Mouse (Mus musculus): ENCODE measurements around the gene Wfs1.
"Not testable (repeated sequence)": the region's sequence is repeated elsewhere in the genome, so short reads cannot be mapped to it uniquely, and the experiment has no call there.

Wfs1 gene

GRCm38 (mm10) chr5:36988781-36989624 is at the start of gene Wfs1:
Wfs1 (minus strand) TSS chr5:36989205.
- DNase-seq (ENCODE audit: low spot score) = peak; percentile 96

DNA sequence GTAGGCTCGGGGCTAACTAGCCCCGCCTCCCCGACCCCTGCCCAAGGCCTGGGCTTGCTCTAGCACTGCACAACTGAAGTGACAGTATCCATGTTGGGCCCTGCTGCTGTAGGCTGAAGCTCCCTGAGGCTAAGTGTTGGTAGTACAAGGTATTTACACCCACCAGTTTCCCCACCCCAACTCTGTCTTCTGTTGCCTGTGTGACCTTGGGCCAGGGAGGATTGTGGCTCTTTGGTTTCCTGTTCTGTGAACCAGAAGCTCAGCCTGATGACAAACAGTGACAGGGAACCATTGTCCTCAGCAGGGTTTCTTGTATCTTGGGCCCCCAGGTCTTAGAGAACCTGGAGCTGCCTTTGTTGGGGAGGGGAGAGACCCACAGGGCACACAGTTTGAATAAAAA is 47.9 kb upstream of the Wfs1 start:
- no peak for DNase-seq (ENCODE audit: low spot score)

GRCm38 (mm10) chr5:37035896-37036295 is 46.9 kb upstream of the Wfs1 start:
- DNase-seq (ENCODE audit: low spot score) = no peak

- DNase-seq (ENCODE audit: low spot score) = no peak
Observed at GRCm38 (mm10) chr5:37035192-37035591, 46.2 kb upstream of the Wfs1 start.

- DNase-seq (ENCODE audit: low spot score) = no peak
Observed at GRCm38 (mm10) chr5:37030753-37031152, 41.7 kb upstream of the Wfs1 start.

DNA sequence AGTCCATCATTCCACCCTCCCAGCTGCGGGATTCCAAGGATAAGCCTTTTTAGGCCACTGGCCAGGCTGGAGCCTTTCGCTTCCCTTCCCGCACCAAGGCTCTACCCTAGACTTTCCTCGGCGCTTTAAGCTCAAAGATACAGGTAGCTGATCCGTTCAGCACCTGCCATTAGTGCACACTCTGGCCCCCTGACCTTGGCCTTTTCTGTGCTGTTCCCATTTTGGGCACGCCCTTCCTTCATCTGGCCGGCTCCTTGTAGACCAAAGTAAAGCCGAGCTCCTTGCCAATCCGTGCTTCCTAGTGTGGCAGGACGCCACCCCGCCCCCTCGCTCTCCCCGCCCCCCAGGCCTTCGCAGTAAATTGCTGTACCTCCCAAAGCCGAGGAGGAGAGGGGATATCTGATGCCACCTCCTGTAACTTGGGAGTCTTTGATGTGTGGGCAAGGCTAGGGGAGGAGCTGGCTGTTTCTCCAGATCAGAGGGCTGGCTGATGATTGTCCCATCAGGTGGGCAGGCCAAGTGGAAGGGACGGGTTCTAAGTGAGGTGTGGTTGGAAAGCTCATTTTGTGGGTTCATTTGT is 40.4 kb upstream of the Wfs1 start:
- DNase-seq (ENCODE audit: low spot score) = no peak

DNA sequence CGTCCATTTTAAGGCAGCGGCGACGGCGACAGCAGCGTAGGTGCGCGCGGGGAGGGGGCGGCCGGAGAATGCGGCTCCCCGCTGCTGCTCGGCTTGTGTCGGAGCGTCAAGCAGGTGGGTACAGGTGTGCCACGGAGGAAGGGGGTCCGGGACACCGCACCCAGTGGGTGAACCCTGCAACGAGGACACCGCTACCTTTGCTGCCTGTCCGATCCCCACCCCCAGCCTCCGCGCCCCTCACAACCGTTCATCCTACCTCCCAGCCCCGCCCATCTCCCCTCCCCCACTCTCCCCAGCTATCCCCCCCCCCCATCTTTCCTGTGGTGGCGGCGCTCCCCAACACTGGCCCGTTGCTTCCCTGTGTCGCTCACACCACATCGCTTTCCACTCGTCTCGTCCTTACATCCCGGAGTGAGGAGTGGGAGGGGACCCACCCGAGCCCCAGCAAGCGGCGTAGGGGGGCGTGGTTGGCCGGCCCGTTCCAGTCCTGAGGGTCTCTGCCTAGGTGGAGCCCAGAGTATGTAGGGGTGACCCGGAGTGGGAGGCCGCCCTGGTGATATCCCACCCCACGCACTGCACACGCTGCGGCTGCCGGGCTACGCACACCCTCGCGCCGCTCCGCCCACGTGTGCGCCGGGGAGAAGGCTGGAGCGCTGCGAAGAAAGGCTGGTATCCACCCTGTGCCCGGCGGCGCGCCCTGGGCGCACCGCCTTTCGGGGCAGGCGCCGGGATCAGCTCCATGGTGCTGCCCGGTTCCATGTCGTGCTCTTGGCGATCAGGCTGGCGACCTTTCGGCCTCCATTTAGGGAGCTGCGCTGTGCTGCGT is 39.7 kb upstream of the Wfs1 start:
- DNase-seq (ENCODE audit: low spot score) = no peak

DNA sequence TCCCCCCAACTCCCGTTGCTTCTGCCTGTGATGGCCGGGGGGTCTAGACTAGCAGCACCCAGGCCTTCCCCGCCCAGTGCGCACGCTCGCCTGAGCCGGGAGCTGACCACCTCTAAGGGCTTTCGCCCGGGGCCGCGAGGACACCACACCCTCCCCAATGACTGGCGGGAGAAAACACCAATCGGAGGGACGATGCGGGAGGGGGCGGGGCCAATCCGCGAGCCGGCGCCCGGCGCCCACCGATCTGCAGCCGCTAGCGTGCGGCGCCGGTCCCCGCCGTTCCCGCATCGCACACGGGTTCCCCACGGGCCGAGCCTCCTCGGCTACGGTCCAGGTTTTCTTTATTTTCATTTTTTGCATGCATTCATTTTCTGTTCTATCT is 39.1 kb upstream of the Wfs1 start:
- DNase-seq (ENCODE audit: low spot score) = peak; percentile 74

- DNase-seq (ENCODE audit: low spot score) = no peak
Observed at GRCm38 (mm10) chr5:37027701-37028100, 38.7 kb upstream of the Wfs1 start.

DNA sequence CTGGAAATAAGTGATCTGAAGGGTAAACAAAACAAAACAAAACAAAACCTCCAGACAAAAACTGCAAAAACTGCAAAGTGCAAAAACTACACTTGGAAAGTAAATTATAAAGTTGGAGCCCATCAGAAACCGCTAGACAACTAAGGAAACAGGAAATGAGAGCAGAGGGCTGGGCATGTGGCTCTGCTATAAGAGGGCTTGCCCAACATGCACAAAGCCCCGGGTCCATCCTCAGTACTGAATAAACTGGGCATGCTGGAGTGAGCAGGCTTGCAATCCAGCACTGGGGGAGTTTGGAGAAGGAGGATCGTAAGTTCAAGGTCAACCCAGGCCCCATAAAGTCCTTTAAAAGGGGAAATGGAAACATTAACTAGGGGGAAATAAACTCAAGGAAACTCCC is 28.2 kb upstream of the Wfs1 start:
- no peak for DNase-seq (ENCODE audit: low spot score)

- DNase-seq (ENCODE audit: low spot score) = peak; percentile 63
Observed at GRCm38 (mm10) chr5:37015612-37016310, 26.8 kb upstream of the Wfs1 start.

DNA sequence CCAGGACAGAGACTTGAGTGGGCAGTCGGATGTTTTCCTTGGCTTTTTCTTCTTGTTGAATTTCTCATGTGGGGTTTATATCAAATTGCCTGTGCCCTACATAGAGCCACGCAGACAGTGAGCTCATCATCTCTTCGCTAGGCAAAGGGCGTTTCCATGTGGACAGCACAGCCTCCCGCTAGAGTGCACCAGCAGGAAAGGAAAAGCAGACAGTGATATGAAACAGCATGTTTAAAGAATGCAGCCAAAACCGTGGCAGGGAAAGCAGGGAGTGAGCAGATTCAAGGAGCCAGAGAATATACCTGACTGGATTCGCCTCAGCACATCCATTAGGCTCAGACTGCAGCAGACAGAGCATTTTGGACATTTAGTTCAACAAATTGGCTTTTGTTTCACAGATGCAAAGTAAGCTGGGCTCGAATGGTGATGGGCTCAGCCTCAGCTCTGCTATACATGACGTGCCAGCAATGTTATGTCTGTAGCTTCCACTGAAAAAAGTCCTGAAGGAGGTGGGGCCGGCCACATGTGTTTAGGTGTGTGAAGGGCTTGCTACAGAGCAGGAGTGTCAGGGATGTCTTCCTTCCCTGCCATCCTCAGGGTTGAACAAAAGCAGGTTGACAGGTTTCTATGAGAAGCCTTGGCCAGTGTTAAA is 21.8 kb upstream of the Wfs1 start:
- no peak for DNase-seq (ENCODE audit: low spot score)

GRCm38 (mm10) chr5:37009761-37010160 is 20.8 kb upstream of the Wfs1 start:
- not testable (repeated sequence) for DNase-seq (ENCODE audit: low spot score)

DNA sequence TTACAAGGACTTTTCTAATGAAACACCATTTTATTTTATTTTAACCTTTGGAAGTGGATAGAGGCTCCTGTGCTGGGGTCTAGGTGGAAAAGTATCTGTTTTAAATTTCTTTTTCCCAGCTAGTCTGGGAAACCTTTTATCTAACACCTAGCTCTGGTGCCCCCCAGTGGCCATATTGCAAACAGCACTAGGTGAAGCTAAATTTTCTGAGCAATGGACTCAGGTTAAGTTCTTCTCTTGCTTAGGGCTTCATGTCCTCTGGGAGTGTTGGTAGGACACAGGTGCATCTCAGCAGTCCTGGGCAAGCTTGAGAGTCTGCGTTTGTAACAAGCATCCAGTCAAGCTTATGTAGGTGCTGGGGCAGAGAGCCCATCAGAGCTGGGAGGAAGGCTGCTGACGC is 13.0 kb upstream of the Wfs1 start:
- DNase-seq (ENCODE audit: low spot score) = peak; percentile 62

GRCm38 (mm10) chr5:37001002-37001401 is 12.0 kb upstream of the Wfs1 start:
- no peak for DNase-seq (ENCODE audit: low spot score)

- DNase-seq (ENCODE audit: low spot score) = no peak
Observed at GRCm38 (mm10) chr5:36997996-36998395, 9.0 kb upstream of the Wfs1 start.

DNA sequence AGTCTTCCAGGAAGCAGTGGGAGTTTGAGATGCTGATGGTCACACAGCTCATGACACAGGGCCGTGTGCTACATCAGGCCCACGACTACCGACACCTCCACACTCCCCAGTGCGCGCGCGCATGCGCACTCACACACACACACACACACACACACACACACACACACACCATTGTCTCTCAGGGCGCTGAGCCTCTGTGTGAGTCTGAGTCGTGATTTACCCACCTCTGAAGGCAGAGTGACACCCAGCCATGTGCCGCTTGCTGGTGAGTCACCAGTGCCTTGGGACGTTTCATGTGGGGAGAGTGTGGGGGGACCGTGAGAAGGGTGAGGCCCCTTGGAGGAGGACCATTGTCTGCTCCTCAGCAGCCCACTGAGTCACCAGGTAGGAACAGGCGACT is 7.4 kb upstream of the Wfs1 start:
- DNase-seq (ENCODE audit: low spot score) = no peak

- no peak for DNase-seq (ENCODE audit: low spot score)
Observed at GRCm38 (mm10) chr5:36990631-36991350, 1.8 kb upstream of the Wfs1 start.

DNA sequence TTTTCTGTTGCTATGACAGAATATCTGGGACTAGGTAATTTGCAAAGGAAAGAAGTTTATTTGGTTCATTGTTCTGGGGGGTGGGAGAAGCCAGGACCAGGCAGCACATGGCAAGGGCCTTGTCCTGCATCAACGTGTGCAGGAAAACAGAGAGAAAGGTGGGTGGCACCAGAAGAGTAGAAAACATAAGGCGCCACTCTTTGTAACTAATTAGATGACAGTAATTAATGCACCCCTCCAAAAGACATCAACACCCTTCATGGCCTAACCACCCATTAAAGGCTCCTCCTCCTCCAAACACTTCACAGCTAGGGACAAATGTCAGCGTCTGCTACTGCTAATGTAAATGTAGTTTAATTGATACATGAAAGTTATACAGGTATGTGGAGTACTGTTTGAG is 1.2 kb upstream of the Wfs1 start:
- no peak for DNase-seq (ENCODE audit: low spot score)

DNA sequence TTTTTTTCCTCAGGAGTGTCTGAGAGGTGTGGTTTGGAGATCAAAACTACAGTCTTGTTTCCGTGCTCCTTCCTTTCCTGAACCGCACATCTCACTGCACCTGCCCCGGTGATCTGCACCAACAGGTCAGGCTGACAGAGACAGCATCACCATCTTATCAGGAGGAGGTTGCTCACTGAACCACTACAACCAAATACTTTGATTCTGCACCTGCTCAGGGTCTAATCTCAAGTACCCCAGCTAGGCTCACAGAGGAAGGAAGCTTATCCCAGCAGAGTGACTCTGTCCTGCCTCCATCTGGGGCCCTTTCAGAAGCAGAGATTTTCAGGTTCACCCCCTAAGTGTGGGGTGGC is 596 bp upstream of the Wfs1 start:
- DNase-seq (ENCODE audit: low spot score) = no peak

DNA sequence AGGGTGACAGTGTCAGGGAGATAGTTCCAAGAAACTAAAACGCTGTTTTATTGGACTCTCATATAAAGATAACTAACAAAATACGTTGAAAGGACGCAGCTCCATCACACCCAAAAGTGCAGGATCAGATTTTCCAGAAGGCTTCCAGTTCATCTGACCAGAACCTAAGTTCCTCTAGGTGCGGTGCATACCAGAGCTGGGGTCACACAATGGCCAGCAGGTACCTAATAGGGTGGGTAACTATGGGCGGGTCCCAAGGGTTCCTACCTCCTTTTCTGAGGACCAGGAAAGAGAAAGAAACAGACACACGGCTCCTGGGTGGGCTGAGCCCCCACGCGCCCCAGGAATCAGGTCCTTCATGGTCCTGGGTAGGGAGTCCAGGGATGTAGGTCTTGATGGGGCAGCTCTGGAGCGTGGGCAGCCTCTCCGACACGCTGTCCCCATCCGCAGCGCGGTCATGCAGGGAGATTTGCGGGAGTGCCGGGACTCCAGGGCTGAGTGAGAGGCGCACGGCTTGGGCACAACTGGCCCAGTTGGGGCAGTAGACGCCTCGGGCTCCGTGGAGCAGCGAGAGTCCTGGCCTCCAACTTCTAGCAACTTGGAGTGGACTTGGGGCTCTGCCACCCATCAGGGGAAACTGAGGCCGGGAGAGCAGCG is 753 bp downstream of the Wfs1 start:
- no peak for DNase-seq (ENCODE audit: low spot score)
